Mouse (Mus musculus): ENCODE results near the gene Tspan11.

Tspan11 gene

DNA sequence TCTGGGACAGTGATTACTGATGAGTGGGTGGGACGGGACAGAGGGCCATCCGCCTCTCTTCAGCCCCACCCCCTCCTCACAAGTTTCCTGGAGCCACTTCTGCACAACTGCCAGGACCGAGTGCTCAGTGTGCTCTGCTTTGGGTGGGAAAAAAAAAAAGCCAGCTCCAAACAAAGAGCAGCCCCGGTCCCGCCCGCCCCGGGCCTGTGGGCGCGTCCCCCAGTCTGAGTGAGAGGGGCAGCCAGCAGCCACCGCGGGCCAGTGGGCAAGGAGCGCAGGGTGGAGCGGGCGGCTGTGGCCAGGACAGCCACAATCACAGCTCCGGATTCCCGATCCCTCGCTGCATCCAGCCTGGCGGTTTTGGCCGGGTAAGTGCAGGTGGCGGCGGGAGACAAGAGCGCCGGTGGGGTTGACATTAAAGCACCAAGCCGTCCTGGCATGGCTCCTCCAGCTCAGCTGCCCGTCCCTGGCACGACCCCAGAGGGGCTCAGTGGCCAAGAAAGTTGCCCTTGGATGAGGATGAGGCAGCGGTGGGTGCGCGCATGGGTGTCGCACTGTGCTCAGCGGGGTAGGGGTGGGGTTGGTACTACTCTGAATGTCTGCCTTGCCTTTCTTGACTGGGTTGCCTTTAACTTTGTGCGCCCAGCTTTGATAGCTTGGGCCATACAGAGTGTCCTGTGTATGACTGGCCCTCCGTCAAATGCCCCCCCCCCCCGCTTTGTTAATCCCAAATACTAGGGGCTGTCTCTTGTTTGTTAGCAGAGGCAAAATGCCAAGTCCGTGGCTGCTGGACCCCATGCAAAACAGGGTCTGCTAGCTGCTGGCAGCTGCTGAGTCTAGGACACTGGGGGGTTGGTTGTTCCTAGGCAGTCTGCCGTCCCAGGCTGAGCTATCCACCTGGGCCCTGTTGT, at the start of gene Tspan11:
Tspan11 (plus strand) TSS at position 79 of the 911 bp plus-strand sequence.
- no peak for DNase-seq (ENCODE audit: low spot score in 2 of 2)

DNA sequence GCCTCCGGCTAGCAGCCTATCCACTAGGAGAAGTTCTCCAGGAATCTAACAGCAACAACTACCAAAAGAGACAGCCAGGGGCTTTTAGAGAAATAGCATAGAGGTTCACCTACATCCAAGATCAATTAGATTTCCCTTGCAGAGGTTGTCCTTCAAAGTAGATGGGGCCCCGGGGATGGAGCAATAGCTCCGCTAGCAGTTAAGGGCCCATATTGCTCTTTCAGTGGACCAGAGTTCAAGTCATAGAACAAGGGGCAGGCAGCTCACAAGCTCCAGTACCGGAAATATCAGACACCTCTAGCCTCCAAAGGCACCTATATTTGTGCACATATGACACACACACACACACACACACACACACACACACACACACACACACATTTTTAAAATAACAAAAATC, 49.5 kb upstream of the Tspan11 start:
- DNase-seq (ENCODE audit: low spot score in 2 of 2) = no peak

DNA sequence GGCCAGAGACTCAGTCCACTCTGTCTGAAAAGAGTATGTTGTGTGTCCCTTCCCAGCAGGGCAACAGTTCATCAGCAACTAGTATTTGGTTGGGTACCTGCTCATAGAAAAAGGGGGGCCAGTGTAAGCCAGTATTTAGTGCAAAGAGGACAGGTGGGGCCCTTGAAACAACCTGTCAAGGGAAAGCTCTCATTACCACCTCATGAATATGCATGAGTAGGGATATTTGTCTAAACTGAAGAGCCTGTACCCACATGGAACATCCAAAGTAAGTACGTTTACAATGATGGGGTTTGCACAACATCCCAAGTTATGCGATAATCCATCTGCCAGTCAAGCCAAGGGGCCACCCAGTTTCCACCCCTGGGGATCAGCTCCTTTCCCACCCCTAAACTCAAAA, 47.9 kb upstream of the Tspan11 start:
- DNase-seq (ENCODE audit: low spot score in 2 of 2) = no peak

DNA sequence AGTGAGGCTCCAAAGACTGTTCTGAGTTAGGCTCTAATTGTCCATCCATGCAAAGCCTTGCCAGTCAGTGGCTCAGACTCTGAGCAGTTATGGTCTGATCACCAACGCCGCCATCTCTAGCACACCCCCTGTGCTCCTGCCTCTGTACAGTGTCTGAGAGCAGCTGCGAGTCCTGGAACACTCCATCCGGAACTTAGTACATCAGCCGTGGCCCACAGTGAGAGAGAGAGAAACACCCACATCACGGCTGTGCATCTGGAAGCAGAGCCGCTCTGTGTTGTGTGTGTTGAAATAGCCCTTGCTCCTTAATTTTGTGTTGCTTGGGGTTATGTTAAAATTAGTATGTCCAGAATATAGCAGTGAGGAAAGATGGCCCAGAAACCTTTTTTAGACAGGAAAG, 47.2 kb upstream of the Tspan11 start:
- no peak for DNase-seq (ENCODE audit: low spot score in 2 of 2)

DNA sequence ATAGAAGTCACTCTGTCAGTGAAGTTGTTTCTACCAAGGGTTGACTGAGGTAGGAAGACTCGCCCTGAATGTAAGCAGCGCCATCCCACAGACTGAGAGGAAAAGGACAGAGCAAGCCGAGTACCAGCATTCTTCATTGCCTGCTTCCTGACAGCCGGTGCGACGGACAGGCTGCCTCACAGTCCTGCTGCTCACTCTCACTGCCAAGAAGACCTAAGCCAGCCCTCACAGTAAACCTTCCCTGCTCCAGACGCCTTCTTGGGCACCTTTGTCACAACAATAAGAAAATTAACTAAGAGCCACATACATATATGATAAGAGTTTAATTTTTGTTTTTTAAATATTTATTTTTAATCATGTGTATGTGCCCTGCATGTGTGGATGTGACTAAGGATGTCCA, 46.1 kb upstream of the Tspan11 start:
- DNase-seq (ENCODE audit: low spot score in 2 of 2) = no peak

DNA sequence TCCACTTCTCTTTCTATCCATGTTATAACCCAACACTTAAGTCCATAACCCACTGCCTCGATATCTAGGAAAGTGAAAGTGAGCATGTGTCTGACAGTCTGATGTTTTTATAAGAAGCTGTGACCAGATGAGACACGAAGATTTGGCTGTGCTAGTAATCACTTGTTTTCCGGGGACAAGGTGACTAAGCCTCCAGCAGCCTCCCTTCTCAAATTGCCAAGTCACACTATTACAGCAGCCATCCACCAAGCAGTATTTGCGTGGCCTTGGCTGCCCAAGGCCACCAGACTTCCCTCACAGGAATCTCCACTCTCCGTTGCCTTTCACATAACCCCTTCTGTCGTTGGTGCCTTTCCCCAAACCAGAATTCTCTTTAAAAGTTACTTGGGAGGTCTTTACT, 40.9 kb upstream of the Tspan11 start:
- DNase-seq (ENCODE audit: low spot score in 2 of 2) = no peak

DNA sequence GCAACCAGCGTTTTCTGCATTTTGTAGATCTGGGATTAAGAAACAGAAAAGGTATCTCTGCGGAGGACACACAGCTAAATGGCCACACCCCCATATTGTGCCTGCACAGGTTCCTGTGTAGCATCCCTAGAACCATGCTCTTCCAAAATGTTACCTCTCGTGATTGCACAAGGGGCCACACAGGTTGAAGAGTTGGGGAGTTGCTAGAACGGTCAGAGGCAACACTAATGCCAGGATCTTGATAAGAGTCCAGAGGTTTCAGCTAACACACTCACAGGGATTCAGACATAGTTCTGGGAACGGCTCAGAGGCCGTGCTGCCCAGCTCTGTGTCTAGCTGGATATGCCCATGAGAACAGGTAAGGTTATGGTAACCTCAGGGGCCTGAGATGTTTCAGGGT, 37.9 kb upstream of the Tspan11 start:
- DNase-seq (ENCODE audit: low spot score in 2 of 2) = no peak

DNA sequence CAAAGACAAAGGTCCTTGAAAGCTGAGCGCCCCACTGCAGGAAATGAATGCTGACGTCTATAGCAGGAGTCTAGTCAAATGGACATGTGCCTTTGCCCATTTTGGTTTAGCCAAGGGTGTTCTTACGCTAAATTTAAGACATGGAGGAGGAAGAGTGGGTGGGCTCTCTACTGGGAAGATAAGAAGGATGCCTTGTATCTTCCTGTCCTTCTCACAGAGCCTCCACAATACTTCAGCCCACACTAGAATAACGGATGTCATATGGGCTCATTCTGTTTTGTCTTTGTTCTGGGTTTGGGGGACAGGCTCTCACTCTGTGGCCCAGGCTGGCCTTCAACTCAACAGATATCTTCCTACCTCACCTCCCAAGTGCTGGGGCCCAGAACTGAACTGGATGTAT, 35.8 kb upstream of the Tspan11 start:
- DNase-seq (ENCODE audit: low spot score in 2 of 2) = no peak

DNA sequence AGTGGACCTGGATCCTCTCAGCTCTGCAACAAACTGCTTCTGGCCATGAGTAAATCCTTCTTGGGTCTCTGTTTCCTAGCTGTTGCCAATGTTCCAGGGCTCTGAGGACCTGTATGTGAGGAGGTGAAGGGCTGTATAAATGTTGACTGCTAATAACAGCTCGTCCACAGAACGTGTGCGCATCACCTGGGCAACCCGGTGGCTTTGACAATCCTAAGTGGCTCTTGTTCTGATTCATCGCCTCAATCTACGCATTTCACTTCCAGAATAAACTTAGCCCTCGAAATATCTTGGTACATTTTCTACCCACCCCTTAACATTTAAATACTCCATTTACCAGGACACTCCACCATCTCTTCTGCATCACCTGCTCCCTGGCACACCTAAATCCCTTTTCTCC, 34.1 kb upstream of the Tspan11 start:
- DNase-seq (ENCODE audit: low spot score in 2 of 2) = no peak

DNA sequence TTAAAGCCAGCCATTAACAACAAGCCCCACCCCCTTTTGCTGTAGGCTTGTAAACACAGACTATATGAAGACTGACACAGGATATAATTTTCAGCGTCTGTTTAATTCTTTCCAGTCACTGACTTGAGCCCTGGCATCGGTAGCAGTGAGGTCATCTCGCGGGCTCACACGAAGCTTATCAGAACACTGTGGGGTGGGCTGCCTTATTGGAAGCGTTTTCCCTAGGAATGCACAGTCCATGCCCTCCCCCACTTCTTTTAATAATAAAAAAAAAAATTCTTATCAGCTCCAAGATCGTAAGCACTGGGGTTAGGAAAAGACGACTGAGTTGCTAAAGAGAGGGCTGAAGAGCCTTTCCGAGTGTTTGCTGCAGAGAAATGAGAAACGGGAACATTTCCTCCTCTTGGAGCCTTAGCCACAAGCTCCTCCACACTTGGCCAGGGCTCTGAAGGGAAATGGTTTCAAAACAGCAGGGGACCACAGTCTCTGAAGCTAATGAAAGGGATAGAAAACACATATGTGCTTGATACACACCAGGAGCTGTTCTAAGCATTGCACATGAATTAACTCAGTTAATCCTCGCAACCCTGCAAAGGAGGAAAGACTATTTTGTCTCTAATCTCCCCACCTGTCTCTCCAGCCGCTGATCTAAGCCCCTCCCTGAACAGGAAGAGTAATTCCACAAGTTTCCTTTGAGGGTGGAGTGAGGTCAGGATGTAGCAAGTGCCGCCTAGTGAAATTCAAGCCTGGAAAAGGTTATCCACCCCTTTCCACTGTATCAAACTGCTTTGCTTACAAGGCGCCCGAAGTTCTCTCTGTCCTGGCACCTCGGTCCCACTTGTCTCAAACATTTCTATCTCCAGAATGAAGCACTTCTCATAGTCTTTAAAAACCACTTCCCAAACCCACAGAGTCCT, 33.4 kb upstream of the Tspan11 start:
- no peak for DNase-seq (ENCODE audit: low spot score in 2 of 2)

DNA sequence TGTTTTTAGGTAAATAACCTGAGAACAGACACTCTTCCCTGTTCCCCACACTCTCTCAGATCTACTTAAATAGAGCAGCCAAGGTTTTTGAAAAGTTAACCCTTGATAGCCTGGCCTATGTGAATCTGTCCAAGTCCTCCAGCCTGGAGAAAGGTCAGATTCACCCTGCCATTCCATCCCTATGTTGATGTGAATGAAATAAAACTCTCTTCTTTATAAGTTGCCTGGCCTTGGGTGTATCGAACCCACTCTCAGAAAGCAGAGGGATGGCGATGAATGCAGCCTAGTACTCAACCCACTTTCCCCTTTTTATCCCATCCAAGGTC, 32.7 kb upstream of the Tspan11 start:
- no peak for DNase-seq (ENCODE audit: low spot score in 2 of 2)

DNA sequence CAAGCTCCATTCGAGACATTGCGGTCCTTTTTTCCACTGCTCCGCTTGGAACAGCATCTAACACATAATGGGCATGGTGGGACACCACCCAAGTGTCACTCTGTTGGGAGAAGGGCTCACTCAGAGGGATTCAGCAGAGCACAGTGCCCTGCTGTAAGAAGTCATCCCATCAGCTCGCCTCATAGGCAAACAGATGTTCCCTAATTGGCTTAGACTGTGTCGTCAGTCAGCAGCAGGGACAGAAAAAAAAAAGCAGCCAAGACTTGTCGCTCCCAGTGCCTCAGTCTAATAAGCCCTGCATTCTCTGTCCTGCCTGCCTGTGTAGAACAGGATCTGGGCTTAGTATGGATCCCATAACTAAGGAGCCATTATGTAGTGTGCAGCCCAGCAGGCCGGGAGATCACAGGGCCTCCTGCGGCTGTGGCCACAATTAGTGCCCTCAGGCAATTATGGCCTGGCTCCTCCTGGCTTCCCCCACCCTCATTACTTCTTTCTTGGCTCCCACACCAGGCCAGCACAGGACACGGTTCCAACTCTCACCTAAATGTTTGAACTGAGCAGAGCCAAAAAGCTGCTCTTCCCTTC, 31.6 kb upstream of the Tspan11 start:
- no peak for DNase-seq (ENCODE audit: low spot score in 2 of 2)

DNA sequence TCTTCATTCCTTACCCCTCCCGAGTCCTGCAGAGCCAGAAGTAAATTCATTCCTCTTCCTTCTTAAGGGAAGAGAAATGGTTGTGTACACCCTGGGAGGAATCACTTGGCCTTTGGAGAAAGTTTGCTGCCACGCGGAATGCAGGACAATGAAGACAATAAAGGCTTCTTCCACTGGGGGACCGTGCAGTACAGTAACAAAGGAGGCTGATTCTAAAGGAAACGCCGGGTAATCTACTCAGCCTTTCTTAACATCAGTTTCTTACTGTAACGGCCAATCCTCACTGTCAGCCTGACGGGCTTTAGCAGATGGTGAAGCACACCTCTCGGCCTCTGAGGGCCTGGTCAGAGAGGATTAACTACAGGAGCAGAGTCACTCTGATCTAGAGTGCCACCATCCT, 25.4 kb upstream of the Tspan11 start:
- no peak for DNase-seq (ENCODE audit: low spot score in 2 of 2)

DNA sequence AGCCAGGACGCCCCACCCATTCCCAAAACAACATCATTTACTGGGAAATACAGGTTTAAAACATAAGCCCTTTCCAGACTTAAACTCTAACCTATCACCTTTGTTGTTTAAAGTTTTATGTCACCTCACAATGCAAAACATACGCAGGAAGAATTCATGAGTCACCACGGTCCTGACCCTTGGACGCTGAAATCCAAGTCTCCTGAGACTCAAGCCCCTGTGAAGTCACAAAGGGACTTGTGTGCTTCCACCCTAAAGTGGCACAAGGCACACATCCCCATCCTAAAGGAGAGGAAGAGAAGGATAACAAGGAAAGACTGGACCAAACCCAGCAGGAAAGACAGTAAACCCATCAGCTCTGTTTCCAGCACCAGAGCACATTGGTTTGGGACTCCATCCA, 22.0 kb upstream of the Tspan11 start:
- DNase-seq (ENCODE audit: low spot score in 2 of 2) = no peak

DNA sequence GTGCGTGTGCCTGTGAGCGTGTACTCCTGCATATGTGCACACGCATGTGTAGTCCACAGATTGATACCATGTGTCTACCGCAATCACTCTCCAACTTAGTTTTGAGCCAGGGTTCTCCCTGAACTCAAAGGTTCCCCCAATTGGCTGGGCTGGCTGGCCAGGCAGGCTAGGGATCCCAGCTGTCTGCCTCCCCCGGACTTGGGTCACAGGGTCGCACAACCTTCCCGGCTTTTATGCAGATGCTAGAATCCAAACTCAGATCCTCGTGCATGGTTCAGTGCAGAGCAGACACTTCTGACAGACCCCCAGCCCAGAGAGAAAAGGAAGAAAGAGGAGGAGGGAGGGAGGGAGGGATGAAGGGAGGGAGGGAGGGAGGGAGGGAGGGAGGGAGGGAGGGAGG, 18.8 kb upstream of the Tspan11 start:
- DNase-seq (ENCODE audit: low spot score in 2 of 2) = no peak

DNA sequence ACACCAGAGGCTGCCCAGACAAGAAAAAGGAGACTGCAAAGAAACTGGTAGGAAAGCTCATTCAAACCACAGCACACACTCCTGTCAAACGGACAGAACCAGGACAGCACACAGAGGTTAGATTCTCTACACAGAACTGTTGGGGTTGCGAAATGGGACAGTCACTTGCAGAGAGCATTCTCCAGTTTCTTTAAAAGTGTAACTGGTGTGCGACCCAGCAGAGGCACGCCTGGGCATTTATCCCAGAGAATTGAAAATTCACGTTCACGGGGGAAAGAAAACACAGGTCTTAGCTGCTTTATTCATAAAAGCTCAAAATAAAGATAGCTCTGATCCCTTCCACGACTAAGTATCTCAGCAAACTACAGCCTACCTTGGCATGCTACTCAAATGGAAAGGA, 18.3 kb upstream of the Tspan11 start:
- no peak for DNase-seq (ENCODE audit: low spot score in 2 of 2)

DNA sequence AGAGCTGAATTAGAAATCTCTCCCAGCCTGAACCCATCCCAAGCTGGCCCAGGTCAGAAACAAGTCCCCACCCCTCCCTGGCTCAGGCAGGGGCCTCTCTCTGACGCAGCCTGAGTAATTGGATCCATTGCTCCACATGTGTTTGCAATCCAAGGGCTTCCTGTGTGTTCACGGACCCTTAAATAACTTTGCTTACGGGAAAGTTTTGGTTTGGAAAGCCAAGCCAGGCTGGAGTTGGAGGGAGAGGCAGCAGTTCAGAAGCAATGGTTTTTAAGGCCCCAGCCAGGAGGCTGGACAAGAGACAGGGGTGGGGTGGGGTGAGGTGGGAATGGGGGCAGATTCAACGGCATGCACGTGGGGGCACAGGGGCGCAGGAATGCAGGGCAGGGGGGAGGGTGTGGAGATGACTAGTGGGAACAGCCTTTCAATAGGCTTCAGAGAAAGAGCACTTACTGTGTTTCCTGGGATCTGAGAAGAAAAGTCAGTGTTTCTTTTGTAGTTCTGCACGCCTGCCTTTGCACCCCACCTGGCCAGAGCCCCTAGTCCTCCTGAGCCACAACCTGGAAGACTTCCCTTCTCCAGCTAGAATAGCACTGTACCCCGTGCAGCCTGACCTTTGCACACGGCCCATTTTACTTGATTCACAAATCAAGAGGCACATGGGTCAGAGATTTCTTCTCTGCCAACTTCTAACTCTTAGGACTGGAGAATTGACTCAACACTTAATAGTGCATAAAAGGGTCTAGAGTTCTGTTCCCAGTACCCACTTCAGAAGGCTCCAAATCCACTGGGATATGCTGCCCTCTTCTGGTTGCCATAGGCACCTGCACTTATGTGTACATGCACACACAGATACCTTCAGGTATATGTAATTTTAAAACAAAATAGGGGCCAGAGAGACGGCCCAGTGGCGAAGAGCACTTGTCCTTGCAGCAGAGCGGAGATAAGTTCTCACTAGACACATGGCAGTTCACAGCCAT, 16.8 kb upstream of the Tspan11 start:
- no peak for DNase-seq (ENCODE audit: low spot score in 2 of 2)

DNA sequence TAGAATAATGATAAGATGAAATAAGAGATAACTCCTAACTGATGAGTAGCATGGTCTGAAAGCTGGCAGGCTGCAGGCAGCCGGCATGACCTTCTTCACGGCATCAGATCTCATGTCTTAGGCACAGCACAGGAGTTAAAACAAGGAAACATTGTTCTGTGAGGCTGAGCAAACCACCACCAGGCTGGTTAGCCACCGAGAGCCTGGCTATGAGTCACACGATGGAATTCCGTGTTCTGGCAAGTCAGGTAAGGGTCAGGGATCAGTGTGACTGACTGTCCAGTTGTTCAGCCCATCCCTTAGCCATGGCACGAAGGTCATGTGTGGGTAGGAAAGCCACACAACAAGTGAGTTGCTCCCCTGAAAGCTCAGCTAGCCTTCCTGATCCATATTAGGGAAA, 16.0 kb upstream of the Tspan11 start:
- DNase-seq (ENCODE audit: low spot score in 2 of 2) = no peak

DNA sequence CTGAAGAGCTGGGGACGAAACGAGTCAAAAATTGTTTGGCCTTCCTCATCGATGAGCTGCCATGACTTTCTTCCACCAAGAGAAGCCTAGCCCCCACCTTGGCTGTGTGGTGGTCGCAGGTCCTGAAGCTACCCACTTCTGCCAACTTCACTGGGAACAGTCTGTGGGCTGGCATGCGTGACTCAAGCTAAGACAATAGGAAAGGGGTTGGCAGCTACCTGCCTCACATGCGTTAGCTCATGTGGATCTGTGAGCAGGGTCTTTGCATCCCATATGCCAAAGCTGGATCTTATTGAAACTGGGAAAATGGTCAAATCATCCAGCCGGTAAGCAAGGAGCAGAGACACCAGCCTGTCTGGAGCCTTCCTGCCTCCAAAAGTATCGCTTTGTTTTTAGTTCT, 14.8 kb upstream of the Tspan11 start:
- no peak for DNase-seq (ENCODE audit: low spot score in 2 of 2)

DNA sequence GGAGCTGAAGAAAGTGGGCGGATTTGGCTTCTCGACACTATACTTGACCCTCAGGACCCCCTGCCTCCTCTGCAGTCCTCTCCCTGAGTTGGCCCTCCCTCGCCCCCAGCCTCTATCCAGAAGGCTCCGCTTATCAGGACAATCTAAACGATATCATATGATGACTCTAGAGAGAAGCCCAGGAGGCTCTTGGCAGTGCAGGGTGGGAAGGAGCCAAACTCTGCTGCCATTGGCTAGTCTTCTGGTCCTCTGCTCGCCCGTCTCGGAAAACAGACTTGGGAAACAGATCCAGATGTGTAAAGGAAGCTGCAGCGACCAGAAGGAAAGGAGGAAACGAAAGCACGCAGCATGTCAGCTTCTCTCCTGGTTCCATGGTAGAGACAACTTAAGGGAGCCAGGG, 11.5 kb upstream of the Tspan11 start:
- DNase-seq (ENCODE audit: low spot score in 2 of 2) = no peak

DNA sequence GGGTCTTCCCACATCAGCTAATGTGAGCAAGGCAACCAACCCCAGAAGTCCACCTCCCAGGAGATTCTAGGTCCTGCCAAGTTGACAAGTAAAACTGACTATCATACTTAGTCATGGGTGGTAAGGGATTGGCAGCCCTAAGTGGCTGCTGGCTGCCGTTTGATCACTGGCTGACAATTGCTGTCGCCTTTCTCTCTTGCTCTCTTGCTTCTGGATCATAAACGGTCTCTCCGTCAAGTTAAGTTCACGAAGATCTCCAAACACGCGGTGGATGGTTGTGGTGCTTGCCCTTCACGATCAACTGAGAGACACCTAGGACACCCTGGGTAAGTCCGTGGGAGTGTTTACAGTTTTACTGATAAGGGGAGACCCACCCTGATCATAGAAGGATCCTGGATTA, 11.0 kb upstream of the Tspan11 start:
- DNase-seq (ENCODE audit: low spot score in 2 of 2) = no peak

Measured in thymus, postnatal 10 days (tissue).